Mouse (Mus musculus): Measurements from ENCODE around the gene Prtg. TPM values are rescaled to one million over a fixed set of nuclear protein-coding genes. Genes with fewer than 3 reads are reported as not detected.

Gene Prtg
- polyA plus RNA-seq, 1 experiment from 2014 or later, result 0.43 TPM

- WGBS, result 91% methylated on average over 4 of the region's 4 CpGs
- Histone ChIP-seq H3K27ac (no peak overlapping the region), H3K4me1 (no peaks in the 10 kb centered on the region), H3K4me3 (no peak overlapping the region), H3K4me2 (no peak overlapping the region), H3K9me3 (replicated peaks) (no peaks in the 10 kb centered on the region), H3K9ac (no peak overlapping the region), H3K36me3 (ENCODE audit: poor library complexity, severe bottlenecking) (peaks cover 18% of the 10 kb centered on the region), H3K27me3 (no peaks in the 10 kb centered on the region)
- ATAC-seq, result no peak
Observed at GRCm38 (mm10) chr9:72935309-72935708, 128.6 kb downstream of the Prtg start.

GRCm38 (mm10) chr9:72936301-72936700 is 129.6 kb downstream of the Prtg start:
- Histone ChIP-seq H3K27me3 (no peaks in the 10 kb centered on the region), H3K4me3 (no peak overlapping the region), H3K27ac (no peak overlapping the region), H3K9ac (no peak overlapping the region), H3K4me2 (no peak overlapping the region), H3K9me3 (replicated peaks) (no peaks in the 10 kb centered on the region), H3K36me3 (ENCODE audit: poor library complexity, severe bottlenecking) (peaks cover 16% of the 10 kb centered on the region), H3K4me1 (no peaks in the 10 kb centered on the region)
- ATAC-seq, result no peak
- 87% methylated on average over 2 of the region's 2 CpGs for WGBS

GRCm38 (mm10) chr9:72943424-72943823 is 136.8 kb downstream of the Prtg start:
- 67% methylated on average over 3 of the region's 3 CpGs for WGBS
- Histone ChIP-seq H3K9ac (no peak overlapping the region), H3K36me3 (ENCODE audit: poor library complexity, severe bottlenecking) (peaks cover 32% of the 10 kb centered on the region), H3K27ac (no peak overlapping the region), H3K9me3 (replicated peaks) (peaks cover 5% of the 10 kb centered on the region; the same call in 1 of the 2 replicates), H3K4me2 (no peak overlapping the region), H3K4me3 (no peak overlapping the region), H3K27me3 (no peaks in the 10 kb centered on the region), H3K4me1 (no peaks in the 10 kb centered on the region)
- no peak for ATAC-seq

- Histone ChIP-seq H3K9me3 (replicated peaks) (peaks cover 5% of the 10 kb centered on the region; the same call in 1 of the 2 replicates), H3K9ac (no peak overlapping the region), H3K4me3 (no peak overlapping the region), H3K27ac (no peak overlapping the region), H3K36me3 (ENCODE audit: poor library complexity, severe bottlenecking) (peaks cover 32% of the 10 kb centered on the region), H3K4me1 (no peaks in the 10 kb centered on the region), H3K4me2 (no peak overlapping the region), H3K27me3 (no peaks in the 10 kb centered on the region)
- WGBS, result 95% methylated on average over 13 of the region's 13 CpGs
- ATAC-seq, result no peak
Observed at GRCm38 (mm10) chr9:72944286-72944685, 137.6 kb downstream of the Prtg start.

- no peak overlapping the region for H3K4me3 ChIP-seq
- 92% methylated on average over 1 of the region's 1 CpGs for WGBS
- H3K27ac ChIP-seq, result no peak overlapping the region
- no peak overlapping the region for H3K9ac ChIP-seq
- H3K4me2 ChIP-seq, result no peak overlapping the region
- H3K9me3 ChIP-seq (replicated peaks), result peaks cover 5% of the 10 kb centered on the region; the same call in 1 of the 2 replicates
- no peaks in the 10 kb centered on the region for H3K27me3 ChIP-seq
- H3K4me1 ChIP-seq, result no peaks in the 10 kb centered on the region
- no peak for ATAC-seq
- peaks cover 32% of the 10 kb centered on the region for H3K36me3 ChIP-seq (ENCODE audit: poor library complexity, severe bottlenecking)
Observed at GRCm38 (mm10) chr9:72947010-72947409, 140.3 kb downstream of the Prtg start.

GRCm38 (mm10) chr9:72949572-72949971 is 142.9 kb downstream of the Prtg start:
- Histone ChIP-seq H3K4me3 (no peak overlapping the region), H3K36me3 (ENCODE audit: poor library complexity, severe bottlenecking) (peaks cover 26% of the 10 kb centered on the region), H3K27ac (no peak overlapping the region), H3K4me2 (no peak overlapping the region), H3K4me1 (no peaks in the 10 kb centered on the region), H3K27me3 (no peaks in the 10 kb centered on the region), H3K9ac (no peak overlapping the region), H3K9me3 (replicated peaks) (peaks cover 5% of the 10 kb centered on the region; the same call in 1 of the 2 replicates)
- WGBS, result 81% methylated on average over 7 of the region's 7 CpGs
- ATAC-seq, result no peak

GRCm38 (mm10) chr9:72954746-72955145 is 148.1 kb downstream of the Prtg start:
- no peak overlapping the region for H3K4me2 ChIP-seq
- no peaks in the 10 kb centered on the region for H3K9me3 ChIP-seq (replicated peaks)
- H3K4me3 ChIP-seq, result no peak overlapping the region
- H3K36me3 ChIP-seq (ENCODE audit: poor library complexity, severe bottlenecking), result no peaks in the 10 kb centered on the region
- no peak for ATAC-seq
- H3K4me1 ChIP-seq, result peaks cover 11% of the 10 kb centered on the region
- WGBS, result 58% methylated on average over 2 of the region's 2 CpGs
- no peak overlapping the region for H3K27ac ChIP-seq
- H3K9ac ChIP-seq, result no peak overlapping the region
- H3K27me3 ChIP-seq, result no peaks in the 10 kb centered on the region

GRCm38 (mm10) chr9:72955546-72955945 is 148.9 kb downstream of the Prtg start:
- no peaks in the 10 kb centered on the region for H3K27me3 ChIP-seq
- no peak overlapping the region for H3K4me3 ChIP-seq
- H3K27ac ChIP-seq, result no peak overlapping the region
- no peak overlapping the region for H3K9ac ChIP-seq
- peaks cover 11% of the 10 kb centered on the region for H3K4me1 ChIP-seq
- 15% methylated on average over 1 of the region's 1 CpGs for WGBS
- H3K36me3 ChIP-seq (ENCODE audit: poor library complexity, severe bottlenecking), result no peaks in the 10 kb centered on the region
- no peak overlapping the region for H3K4me2 ChIP-seq
- H3K9me3 ChIP-seq (replicated peaks), result no peaks in the 10 kb centered on the region
- ATAC-seq, result no peak; the same call in 1 of the 2 replicates

GRCm38 (mm10) chr9:72958521-72959450 is 152.1 kb downstream of the Prtg start, which contains the start of the genes Dyx1c1 and Gm44503:
Gene Dyx1c1, plus strand, starts transcription at chr9:72958785.
Gene Gm44503, plus strand, starts transcription at chr9:72958852.
- Histone ChIP-seq H3K4me2 (peak within 1 kb of the TSS; percentile 71), H3K27ac (peak within 1 kb of the TSS; percentile 35; the same call in 1 of the 2 replicates), H3K9me3 (replicated peaks) (no peaks in the 10 kb centered on the region), H3K4me3 (peak within 1 kb of the TSS; percentile 64), H3K4me1 (peaks cover 11% of the 10 kb centered on the region), H3K27me3 (no peaks in the 10 kb centered on the region), H3K36me3 (ENCODE audit: poor library complexity, severe bottlenecking) (no peaks in the 10 kb centered on the region), H3K9ac (peak within 1 kb of the TSS; percentile 73)
- ATAC-seq, result peak; percentile 96
- 2% methylated on average over 43 of the region's 43 CpGs for WGBS

- H3K4me2 ChIP-seq, result no peak overlapping the region
- H3K4me3 ChIP-seq, result no peak overlapping the region
- H3K9me3 ChIP-seq (replicated peaks), result no peaks in the 10 kb centered on the region
- H3K36me3 ChIP-seq (ENCODE audit: poor library complexity, severe bottlenecking), result no peaks in the 10 kb centered on the region
- 78% methylated on average over 8 of the region's 8 CpGs for WGBS
- peaks cover 11% of the 10 kb centered on the region for H3K4me1 ChIP-seq
- no peak overlapping the region for H3K27ac ChIP-seq
- H3K9ac ChIP-seq, result no peak overlapping the region
- ATAC-seq, result no peak
- H3K27me3 ChIP-seq, result no peaks in the 10 kb centered on the region
Observed at GRCm38 (mm10) chr9:72961346-72961745, 154.7 kb downstream of the Prtg start.

- Histone ChIP-seq H3K27me3 (no peaks in the 10 kb centered on the region), H3K4me2 (no peak overlapping the region), H3K36me3 (ENCODE audit: poor library complexity, severe bottlenecking) (no peaks in the 10 kb centered on the region), H3K9ac (no peak overlapping the region), H3K4me3 (no peak overlapping the region), H3K4me1 (peaks cover 11% of the 10 kb centered on the region), H3K27ac (no peak overlapping the region), H3K9me3 (replicated peaks) (no peaks in the 10 kb centered on the region)
- no peak for ATAC-seq
- WGBS, result 85% methylated on average over 15 of the region's 15 CpGs
Observed at GRCm38 (mm10) chr9:72961959-72962358, 155.3 kb downstream of the Prtg start.

All from forebrain, embryonic 13.5 days (tissue).